Mouse (Mus musculus): ENCODE results near the gene Zc3h12d.
"Not testable (repeated sequence)": the region's sequence is repeated elsewhere in the genome, so short reads cannot be mapped to it uniquely, and the experiment has no call there.

The Zc3h12d gene

GRCm38 (mm10) chr10:7871381-7872020 lies 39.2 kb downstream of the Zc3h12d start:
- DNase-seq (ENCODE audit: low spot score) = no peak

- no peak for DNase-seq (ENCODE audit: low spot score)
These were observed 41.9 kb downstream of the Zc3h12d start for GRCm38 (mm10) chr10:7874194-7874593.

- DNase-seq (ENCODE audit: low spot score) = not testable (repeated sequence)
These were observed 48.0 kb downstream of the Zc3h12d start for GRCm38 (mm10) chr10:7880283-7880682.

- DNase-seq (ENCODE audit: low spot score) = no peak
These were observed 49.7 kb downstream of the Zc3h12d start for GRCm38 (mm10) chr10:7881971-7882370.

- DNase-seq (ENCODE audit: low spot score) = no peak
These were observed 51.3 kb downstream of the Zc3h12d start for GRCm38 (mm10) chr10:7883524-7883923.

- DNase-seq (ENCODE audit: low spot score) = no peak
These were observed 56.1 kb downstream of the Zc3h12d start for GRCm38 (mm10) chr10:7888256-7888868.

GRCm38 (mm10) chr10:7900719-7901627 lies 68.7 kb downstream of the Zc3h12d start:
- DNase-seq (ENCODE audit: low spot score) = no peak

- no peak for DNase-seq (ENCODE audit: low spot score)
These were observed 71.9 kb downstream of the Zc3h12d start for GRCm38 (mm10) chr10:7904157-7904556.

- no peak for DNase-seq (ENCODE audit: low spot score)
These were observed 74.9 kb downstream of the Zc3h12d start for GRCm38 (mm10) chr10:7907151-7907550.

- DNase-seq (ENCODE audit: low spot score) = no peak
These were observed 79.0 kb downstream of the Zc3h12d start for GRCm38 (mm10) chr10:7911268-7911667.
